Mouse (Mus musculus) liver, postnatal 0 days (tissue): ENCODE measurements around the gene Slc4a10.

ENCODE experiments used
- CTCF ChIP-seq: sonication (generic); IDR thresholded peaks from 2 replicates; pipeline ENCODE4 v1.5.1; 2016; ENCODE audit warnings: antibody characterized with exemption, low read depth
- EP300 ChIP-seq: IDR thresholded peaks from 2 replicates; pipeline ENCODE4 v1.6.1; 2016; ENCODE audit warnings: antibody characterized with exemption, low read depth, mild to moderate bottlenecking

DNA sequence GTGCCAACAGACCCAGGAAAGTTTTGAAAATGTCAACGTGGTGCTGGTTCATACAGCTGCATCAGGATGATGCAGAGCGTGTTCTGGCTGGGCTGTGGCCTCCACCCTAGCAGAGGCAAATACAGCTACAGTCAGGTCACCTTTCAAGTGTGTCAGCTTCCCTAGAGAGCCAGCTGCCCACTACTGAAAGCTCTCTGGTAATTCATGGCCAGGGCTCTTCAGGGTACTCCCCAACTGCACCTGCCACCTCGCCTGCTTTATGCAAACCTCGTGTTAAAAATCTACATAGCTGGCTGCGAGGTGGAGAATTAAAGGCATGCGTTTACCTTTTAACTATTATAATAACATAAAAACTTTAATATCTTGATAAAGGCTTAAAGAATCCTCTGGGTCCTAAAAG, 298.1 kb downstream of the Slc4a10 start:
- no peak for TF ChIP-seq EP300
- TF ChIP-seq CTCF, result no peak
